Mouse (Mus musculus) heart, embryonic 14.5 days (tissue): ENCODE results near the gene Tmem106c. TPM values are rescaled to one million over a fixed set of nuclear protein-coding genes. Genes with fewer than 3 reads are reported as not detected.
A peak's percentile ranks its signal among the peaks of the same experiment; 100 is the strongest.

Source experiments
- ATAC-seq: fragments of 200-750 bp; cut with Nextera tagmentation; 2 replicates; pipeline ENCODE4 v1.8.0; 2017; ENCODE audit warnings: low read depth, moderate TSS enrichment; ENCODE audit not compliant: insufficient number of reproducible peaks, insufficient read depth, low FRiP score
- H3K27ac ChIP-seq, 2 experiments: fragments of 200-500 bp in 1 of 2; fragments of 300-500 bp in 1 of 2; sonication (generic) in 1 of 2; replicated peaks in 1 of 2; 2 replicates each; pipeline ENCODE4 v1.5.1; 2012 to 2014; ENCODE audit warnings: low read depth in 2 of 2, low read length in 2 of 2, control low read depth in 1 of 2, mild to moderate bottlenecking in 1 of 2, mixed read lengths in 1 of 2; ENCODE audit not compliant: control insufficient read depth in 1 of 2, insufficient read depth in 1 of 2
- H3K27me3 ChIP-seq: fragments of 300-500 bp; sonication (generic); 2 replicates; pipeline ENCODE4 v1.6.1; 2014; ENCODE audit warnings: mild to moderate bottlenecking, low read length, control low read depth; ENCODE audit not compliant: control insufficient read depth, insufficient read depth
- H3K36me3 ChIP-seq: fragments of 300-500 bp; sonication (generic); 2 replicates; pipeline ENCODE4 v1.6.1; 2014; ENCODE audit warnings: mild to moderate bottlenecking, control low read depth, low read length, mixed read lengths; ENCODE audit not compliant: control insufficient read depth, insufficient read depth
- H3K4me1 ChIP-seq, 2 experiments: fragments of 200-500 bp in 1 of 2; fragments of 300-500 bp in 1 of 2; sonication (generic) in 1 of 2; 2 replicates each; pipeline ENCODE4 v1.6.1; 2012 to 2014; ENCODE audit warnings: low read length in 2 of 2, control low read depth in 1 of 2, mixed read lengths in 1 of 2; ENCODE audit not compliant: control insufficient read depth in 2 of 2, insufficient read depth in 2 of 2
- H3K4me2 ChIP-seq: fragments of 300-500 bp; sonication (generic); 2 replicates; pipeline ENCODE4 v1.6.1; 2014; ENCODE audit warnings: mild to moderate bottlenecking, low read length
- H3K4me3 ChIP-seq, 2 experiments: fragments of 200-500 bp in 1 of 2; fragments of 300-500 bp in 1 of 2; sonication (generic) in 1 of 2; 2 replicates each; pipeline ENCODE4 v1.5.1; 2012 to 2014; ENCODE audit warnings: low read length in 2 of 2, mild to moderate bottlenecking in 2 of 2, control low read depth in 1 of 2, low read depth in 1 of 2, moderate library complexity in 1 of 2; ENCODE audit not compliant: control insufficient read depth in 1 of 2, insufficient read depth in 1 of 2
- H3K9ac ChIP-seq: fragments of 300-500 bp; sonication (generic); 2 replicates; pipeline ENCODE4 v1.6.1; 2014; ENCODE audit warnings: mild to moderate bottlenecking, low read length
- H3K9me3 ChIP-seq: fragments of 300-500 bp; sonication (generic); 2 replicates; pipeline ENCODE4 v1.6.1; 2016; ENCODE audit warnings: low read length, control low read depth; ENCODE audit not compliant: control insufficient read depth
- WGBS: fragments of 180-500 bp; shearing (Covaris S2); extraction: QIAGEN DNeasy Blood & Tissue Kit; methylation state at CpG from one replicate; pipeline ENCODE4 v1.1.7; 2014; 5-methylcytosine and 5-hydroxymethylcytosine counted together
- polyA plus RNA-seq: library from polyadenylated mRNA; unstranded; fragments of >200 nt; fragmentation: Nextera tagmentation; extraction: Ambion mirVana; gene quantifications from 2 replicates; pipeline ENCODE4 v1.2.1, GENCODE M21; 2014

The Tmem106c gene
- polyA plus RNA-seq, 1 experiment from 2014 or later: 40.6 TPM

- Histone ChIP-seq H3K4me3 (no peak overlapping the region), H3K36me3 (no peaks in the 10 kb centered on the region), H3K27me3 (no peaks in the 10 kb centered on the region), H3K9ac (no peak overlapping the region), H3K9me3 (no peaks in the 10 kb centered on the region), H3K4me2 (no peak overlapping the region), H3K27ac (no peak overlapping the region), H3K4me1 (peaks cover 4 to 6% of the 10 kb centered on the region in 2 experiments)
- ATAC-seq: no peak
- WGBS: 75% methylated on average over 8 of the region's 8 CpGs
Observed at GRCm38 (mm10) chr15:97943356-97943755, 20.6 kb upstream of the Tmem106c start.

DNA sequence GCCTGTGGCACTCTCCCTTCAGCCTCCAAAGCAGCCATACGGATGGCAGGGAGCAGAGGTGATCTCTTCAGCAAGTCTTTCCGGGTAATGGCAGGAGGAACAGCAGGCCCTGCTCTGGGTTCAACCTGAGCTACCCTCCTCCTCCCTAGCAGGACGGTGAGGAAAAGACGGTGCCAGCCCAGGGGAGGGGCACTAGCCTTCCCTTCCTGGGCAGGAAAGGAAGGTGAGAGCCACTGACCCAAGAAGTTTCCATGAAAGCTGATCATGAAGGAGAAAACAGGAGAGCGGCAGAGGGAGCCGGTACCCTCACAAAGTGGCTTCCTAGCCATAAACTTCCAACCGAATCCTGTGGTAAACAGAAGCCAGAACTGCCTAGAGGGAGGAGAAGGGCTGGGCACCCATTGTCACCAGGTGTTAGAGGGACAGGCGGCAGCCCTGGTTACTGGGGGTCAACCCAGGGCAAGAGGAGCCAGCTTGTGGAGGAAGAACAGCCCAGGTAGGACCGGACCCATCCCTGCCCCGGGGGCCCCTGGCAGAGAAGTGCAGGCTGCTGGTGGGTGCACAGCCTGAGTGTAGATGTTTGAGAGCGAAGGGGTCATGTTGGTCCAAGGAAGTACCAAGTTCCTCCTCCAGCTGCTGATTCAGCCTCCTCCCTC, 19.0 kb upstream of the Tmem106c start:
- ATAC-seq: no peak
- peaks cover 9% of the 10 kb centered on the region for H3K27me3 ChIP-seq
- H3K9ac ChIP-seq: no peak overlapping the region
- no peak overlapping the region for H3K27ac ChIP-seq
- H3K4me1 ChIP-seq: no peaks in the 10 kb centered on the region; a peak in 1 of 4 replicates
- no peaks in the 10 kb centered on the region for H3K9me3 ChIP-seq
- 69% methylated on average over 11 of the region's 11 CpGs for WGBS
- no peak overlapping the region for H3K4me2 ChIP-seq
- H3K4me3 ChIP-seq: no peak overlapping the region
- H3K36me3 ChIP-seq: no peaks in the 10 kb centered on the region

GRCm38 (mm10) chr15:97945656-97946315, 18.2 kb upstream of the Tmem106c start:
- ATAC-seq: no peak
- Histone ChIP-seq H3K4me3 (no peak overlapping the region), H3K4me1 (no peaks in the 10 kb centered on the region; a peak in 1 of 4 replicates), H3K4me2 (no peak overlapping the region), H3K9ac (no peak overlapping the region), H3K27me3 (peaks cover 9% of the 10 kb centered on the region), H3K36me3 (no peaks in the 10 kb centered on the region), H3K9me3 (no peaks in the 10 kb centered on the region), H3K27ac (no peak overlapping the region)
- 73% methylated on average over 11 of the region's 11 CpGs for WGBS

DNA sequence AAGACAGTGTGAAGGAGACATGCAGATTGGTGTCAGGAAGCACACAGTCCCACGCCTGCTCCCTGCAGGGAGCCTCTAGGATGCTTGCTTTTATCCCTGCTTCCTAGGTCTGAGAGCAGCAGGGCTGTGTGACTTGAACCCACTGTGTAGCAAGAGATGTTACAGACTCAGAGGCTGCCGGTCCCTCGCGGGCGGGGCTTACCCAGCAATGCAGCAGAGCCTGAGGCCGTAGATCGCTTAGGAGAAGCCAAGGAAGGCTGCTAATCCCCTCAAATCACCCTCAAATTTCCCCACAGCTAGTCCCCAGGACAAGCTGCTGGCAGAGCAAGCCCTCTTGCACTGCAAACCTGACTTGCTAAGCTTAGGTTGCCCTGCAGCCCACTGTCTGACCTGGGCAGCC, 15.3 kb upstream of the Tmem106c start:
- ATAC-seq: no peak
- Histone ChIP-seq H3K36me3 (no peaks in the 10 kb centered on the region), H3K4me3 (no peak overlapping the region), H3K27me3 (peaks cover 27% of the 10 kb centered on the region), H3K4me2 (no peak overlapping the region), H3K27ac (no peak overlapping the region), H3K9ac (no peak overlapping the region), H3K9me3 (no peaks in the 10 kb centered on the region), H3K4me1 (peaks cover 0 to 3% of the 10 kb centered on the region in 2 experiments; a peak in 2 of 4 replicates)
- whole genome bisulfite sequencing: 39% methylated on average over 7 of the region's 7 CpGs

- peaks cover 0 to 3% of the 10 kb centered on the region in 2 experiments; a peak in 2 of 4 replicates for H3K4me1 ChIP-seq
- H3K36me3 ChIP-seq: no peaks in the 10 kb centered on the region
- no peaks in the 10 kb centered on the region for H3K9me3 ChIP-seq
- no peak overlapping the region for H3K4me3 ChIP-seq
- H3K9ac ChIP-seq: no peak overlapping the region
- H3K27ac ChIP-seq: no peak overlapping the region
- ATAC-seq: no peak
- H3K27me3 ChIP-seq: peaks cover 32% of the 10 kb centered on the region
- WGBS: 71% methylated on average over 3 of the region's 3 CpGs
- no peak overlapping the region for H3K4me2 ChIP-seq
Observed at GRCm38 (mm10) chr15:97949706-97950105, 14.3 kb upstream of the Tmem106c start.

- Histone ChIP-seq H3K4me3 (no peak overlapping the region), H3K9me3 (no peaks in the 10 kb centered on the region), H3K4me1 (peaks cover 0 to 3% of the 10 kb centered on the region in 2 experiments; a peak in 2 of 4 replicates), H3K27me3 (peaks cover 36% of the 10 kb centered on the region), H3K4me2 (no peak overlapping the region), H3K36me3 (no peaks in the 10 kb centered on the region), H3K27ac (no peak overlapping the region), H3K9ac (no peak overlapping the region)
- no peak for ATAC-seq
- WGBS: 65% methylated on average over 7 of the region's 7 CpGs
Observed at GRCm38 (mm10) chr15:97950240-97950639, 13.8 kb upstream of the Tmem106c start.

DNA sequence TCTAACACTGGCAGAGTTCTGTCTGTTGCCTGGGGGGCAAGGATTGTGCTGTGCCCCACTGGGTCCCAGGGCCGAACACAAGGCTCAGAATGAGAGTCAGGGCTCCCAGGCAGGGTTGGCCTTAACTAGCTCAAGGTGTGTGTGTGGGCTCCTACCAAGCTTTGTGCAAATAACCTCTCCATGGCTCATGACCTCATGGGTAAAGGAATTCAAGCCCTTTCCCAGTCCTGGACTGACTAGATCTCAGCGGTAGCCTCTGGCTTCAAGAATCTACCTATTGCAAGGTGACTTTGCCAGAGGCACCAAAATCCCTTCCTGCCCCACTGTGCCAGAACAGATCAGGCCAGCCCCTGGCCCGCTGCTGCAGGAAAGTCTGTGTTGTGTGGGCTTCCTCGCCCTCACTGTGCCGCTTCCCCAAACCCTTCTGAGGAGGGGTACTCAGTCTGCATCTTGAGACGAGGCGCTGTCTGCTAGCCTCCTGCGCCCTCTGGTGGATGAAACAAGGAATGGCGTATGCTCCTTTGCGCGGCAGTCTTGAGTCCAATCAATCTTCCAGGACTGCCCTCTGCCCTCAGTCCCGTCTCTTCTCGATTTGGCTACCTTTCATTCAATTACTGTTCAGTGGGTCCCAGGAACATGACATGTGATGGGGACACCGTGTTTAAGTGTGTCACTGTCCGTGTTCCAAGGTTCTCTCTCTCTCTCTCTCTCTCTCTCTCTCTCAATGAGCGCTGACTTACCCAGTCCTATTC, 11.7 kb upstream of the Tmem106c start:
- H3K9ac ChIP-seq: peak overlapping the region; percentile 39; the same call in 1 of the 2 replicates
- no peak overlapping the region for H3K4me3 ChIP-seq
- no peaks in the 10 kb centered on the region for H3K9me3 ChIP-seq
- no peaks in the 10 kb centered on the region for H3K36me3 ChIP-seq
- no peak for ATAC-seq
- peak overlapping the region; percentile 8; the same call in 1 of the 2 replicates for H3K4me2 ChIP-seq
- peaks cover 36% of the 10 kb centered on the region for H3K27me3 ChIP-seq
- WGBS: 15% methylated on average over 16 of the region's 16 CpGs
- H3K27ac ChIP-seq: no peak overlapping the region
- H3K4me1 ChIP-seq: peaks cover 0 to 3% of the 10 kb centered on the region in 2 experiments; a peak in 1 of 4 replicates
